Mouse (Mus musculus): ENCODE results near the gene Agtrap.
"Not testable (repeated sequence)": the region's sequence is repeated elsewhere in the genome, so short reads cannot be mapped to it uniquely, and the experiment has no call there.

Agtrap gene

DNA sequence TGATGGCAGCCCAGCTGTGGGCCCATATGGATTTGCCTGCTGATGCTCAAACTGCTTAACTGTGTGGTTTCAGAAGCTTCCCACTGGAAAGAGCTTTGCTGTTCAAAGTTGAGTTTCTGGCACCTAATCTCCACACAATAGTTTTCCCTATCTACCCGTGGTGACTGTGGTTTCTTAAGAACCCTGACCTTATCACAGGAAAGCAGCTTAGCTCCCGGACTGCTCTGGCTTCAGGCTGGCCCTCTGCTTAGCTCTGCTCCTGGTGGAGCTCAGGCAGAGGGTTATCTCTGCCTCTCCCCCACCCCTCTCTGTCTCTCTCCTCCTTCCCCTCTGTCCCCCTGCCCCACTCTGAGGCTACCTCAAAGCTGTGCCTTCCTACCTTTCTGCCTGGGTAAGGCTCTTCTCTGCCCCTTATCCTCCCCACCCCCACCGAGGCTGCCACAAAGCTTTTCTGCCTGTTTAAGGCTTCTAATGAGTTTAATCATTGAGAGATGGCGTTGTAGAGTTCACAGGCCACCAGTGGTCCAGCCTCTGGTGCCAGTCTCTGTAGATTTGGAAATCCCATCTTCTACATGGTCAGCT, 41.3 kb downstream of the Agtrap start:
- DNase-seq (ENCODE audit: low spot score in 2 of 2) = no peak

DNA sequence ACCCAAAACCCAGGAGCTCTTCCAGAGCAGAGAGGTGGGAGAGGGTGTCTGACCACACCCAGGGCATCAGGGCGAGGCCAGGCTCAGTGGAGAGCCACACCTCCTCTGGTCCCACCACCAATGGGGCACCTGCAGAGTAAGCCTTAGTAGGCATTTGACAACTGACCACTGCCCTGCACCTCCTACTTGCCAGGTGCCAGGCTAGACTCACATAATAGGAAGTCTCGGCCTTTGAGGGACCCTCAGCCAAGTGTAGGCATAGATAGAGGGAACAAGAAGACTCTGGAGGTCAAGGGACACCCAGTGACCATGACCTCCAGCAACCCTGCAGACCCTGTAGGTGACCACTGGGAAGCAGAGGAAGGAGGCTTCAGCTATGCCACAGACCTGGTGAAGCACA, 43.7 kb downstream of the Agtrap start:
- no peak for DNase-seq (ENCODE audit: low spot score in 2 of 2)

DNA sequence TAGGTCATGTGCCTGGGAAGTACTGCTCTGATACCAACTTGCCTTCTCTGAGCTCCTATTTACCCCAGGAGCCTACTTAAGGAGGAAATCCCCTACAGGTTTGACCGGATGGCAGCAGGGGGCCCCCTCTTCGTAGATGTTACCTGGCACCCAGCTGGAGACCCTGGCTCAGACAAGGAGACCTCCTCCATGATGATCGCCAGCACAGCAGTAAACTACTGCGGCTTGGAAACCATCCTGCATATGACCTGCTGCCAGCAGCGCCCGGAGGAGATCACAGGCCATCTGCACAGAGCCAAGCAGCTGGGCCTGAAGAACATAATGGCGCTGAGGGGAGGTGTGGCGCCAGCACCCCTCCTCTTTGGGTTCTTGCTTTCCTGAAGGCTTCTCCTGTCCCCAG, 44.5 kb downstream of the Agtrap start:
- DNase-seq (ENCODE audit: low spot score in 2 of 2) = not testable (repeated sequence)

DNA sequence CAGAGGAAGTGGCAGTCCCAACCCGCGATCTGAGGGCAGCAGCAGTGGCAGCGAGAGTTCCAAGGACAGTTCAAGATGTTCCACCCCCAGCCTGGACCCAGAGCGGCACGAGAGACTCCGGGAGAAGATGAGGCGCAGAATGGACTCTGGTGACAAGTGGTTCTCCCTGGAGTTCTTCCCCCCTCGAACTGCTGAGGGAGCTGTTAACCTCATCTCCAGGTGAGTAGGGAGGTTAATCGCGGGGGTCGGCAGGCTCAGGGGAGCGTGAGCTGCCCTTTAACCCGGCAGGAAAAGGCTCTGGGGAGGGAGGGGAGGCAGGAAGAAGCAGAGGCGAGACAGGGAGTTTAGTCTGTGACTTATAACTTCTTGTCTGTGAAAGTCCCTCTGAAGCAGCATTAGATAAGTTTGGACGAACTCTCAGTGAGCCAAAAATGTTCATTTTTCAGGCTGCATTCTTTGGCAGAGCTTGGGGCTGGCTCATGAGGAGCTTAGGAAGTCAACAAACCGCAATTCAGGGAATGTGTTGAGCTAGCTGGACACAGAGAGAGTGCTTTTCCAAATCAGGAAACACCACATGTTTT, 46.1 kb downstream of the Agtrap start:
- no peak for DNase-seq (ENCODE audit: low spot score in 2 of 2)

DNA sequence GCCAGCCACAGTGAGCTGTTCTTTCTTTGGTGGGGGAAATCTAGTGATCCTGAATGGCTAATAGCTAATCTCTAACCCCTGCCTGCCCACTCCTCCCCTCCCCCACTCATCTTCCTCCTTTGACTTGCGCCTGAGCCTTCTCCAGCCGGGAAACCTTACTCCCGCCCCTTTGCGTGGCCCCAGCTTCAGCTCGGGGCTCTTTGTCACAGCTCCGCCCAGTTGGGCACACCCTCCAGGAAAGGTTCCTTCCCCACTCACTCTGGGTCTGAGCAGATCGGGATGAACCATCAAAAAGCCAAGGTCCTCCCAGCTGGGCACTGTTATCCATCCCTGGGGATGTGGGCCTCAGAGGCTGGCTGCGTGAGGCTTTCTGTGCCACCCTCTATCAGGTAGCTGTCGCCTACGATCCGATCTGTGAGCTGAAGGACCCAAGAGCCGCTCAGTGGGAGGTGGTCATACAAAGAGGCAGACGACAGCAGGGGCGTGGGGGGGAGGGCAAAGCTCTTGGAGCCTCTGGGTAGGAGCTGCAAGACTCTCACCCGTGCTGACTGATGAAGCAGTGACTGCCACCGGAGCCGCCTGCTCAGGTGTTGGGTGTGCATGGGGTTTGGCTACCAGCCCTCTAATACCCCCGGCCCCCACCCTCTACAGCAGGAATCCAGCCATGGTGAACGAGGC, 46.8 kb downstream of the Agtrap start:
- peak; percentile 31 to 67 for DNase-seq (ENCODE audit: low spot score in 2 of 2)

DNA sequence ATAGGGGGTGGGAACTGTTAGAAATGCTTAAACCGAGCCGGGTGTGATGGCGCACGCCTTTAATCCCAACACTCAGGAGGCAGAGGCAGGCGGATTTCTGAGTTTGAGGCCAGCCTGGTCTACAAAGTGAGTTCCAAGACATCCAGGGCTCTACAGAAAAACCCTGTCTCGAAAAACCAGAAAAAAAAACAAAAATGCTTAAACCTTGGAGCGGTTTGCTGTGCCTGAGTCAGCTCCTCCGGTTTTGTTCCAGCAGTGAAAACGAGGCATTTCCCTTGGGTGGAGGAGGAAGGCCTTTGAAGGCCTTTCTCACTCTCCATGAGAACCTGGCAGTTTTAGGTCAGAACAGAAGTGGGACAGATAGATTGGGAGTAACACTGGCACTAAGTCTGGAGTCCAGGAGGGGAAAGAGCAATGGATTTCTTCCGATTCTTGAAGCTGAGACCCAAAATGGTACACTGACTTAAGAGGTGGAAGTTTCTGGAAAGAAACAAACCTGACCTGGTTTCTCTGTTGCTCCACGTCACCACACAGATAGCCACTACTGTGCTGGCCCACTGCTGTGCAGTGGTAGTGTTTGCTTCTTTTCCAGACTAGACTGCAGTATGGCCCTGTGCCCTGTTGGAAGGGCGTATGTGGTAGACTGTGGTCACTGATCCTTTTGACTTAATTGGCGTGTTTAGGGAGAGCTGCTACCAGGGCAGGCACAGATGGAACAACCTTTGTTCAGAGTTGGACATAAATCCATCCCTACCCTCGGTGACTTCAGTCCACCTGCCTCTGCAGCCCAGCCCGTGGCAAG, 47.6 kb downstream of the Agtrap start:
- DNase-seq (ENCODE audit: low spot score in 2 of 2) = no peak

DNA sequence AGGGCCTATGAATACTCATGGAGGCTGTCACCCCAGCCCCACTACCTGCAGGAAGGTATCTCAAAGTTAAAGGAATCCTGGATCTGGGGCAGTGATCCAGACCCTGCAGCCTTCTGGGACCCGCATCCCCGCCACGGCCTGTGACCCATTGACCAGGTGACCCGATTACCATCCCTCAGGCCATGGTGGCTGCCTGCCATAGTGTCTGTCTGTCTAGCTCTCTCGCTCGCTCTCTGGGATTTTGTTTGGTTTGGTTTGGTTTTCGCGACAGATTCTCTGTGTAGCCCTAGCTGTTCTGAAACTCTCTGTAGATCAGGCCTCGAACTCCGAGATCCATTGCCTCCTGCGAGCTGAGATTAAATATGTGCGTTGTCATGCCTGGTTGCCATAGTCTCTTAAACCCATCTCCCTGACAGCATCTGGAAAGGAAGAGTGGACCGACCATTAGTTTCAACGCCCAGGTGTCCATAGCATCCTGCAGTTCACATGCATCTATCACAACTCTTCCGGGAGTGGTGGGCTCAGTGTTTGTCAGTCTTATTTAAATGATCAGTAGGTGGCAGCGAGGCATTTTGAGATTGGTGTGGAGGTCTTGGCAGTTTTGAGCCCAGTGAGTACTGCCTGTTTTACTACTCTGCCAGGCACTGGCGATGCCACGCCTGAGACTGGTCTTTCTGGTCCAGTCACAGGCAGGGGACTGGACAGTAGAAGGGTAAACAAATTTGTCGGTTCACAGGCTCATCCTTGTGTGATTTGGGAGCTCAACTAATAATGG, 48.4 kb downstream of the Agtrap start:
- peak; percentile 14 to 24 for DNase-seq (ENCODE audit: low spot score in 2 of 2)

DNA sequence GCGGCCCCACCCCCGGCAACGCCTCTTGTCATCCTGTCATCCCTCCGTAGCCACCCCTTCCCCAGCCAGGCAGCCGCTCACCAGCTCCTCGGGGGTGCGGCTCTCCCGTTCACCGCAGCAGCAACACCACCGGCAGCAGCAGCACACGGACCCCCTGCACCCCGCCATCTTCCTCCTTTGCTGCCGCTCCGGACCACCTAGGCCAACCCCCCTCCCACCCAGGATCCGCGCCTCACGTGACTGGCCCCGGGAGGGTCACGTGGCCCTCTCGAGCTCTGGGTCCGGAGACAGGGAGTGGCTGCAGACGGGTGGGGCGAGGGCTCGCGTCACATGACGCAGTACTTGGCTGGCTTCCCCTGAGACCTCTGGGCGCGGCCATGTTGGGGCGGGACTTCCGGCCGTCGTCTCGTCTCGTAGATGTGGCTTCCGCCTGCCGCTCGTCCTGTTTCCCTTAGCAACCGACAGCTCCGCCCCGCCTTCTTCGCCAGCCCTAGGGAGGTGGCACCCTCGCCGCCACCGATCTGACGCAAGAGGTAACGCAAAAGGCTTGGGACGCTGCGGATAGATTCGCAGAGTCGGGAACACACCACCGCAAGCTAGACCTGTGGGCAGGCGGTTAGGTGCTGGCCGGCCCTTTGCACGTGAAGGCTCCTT, 49.1 kb downstream of the Agtrap start, which contains the start of the genes Clcn6 and Mthfr:
Gene Clcn6, minus strand, starts transcription at position 222 of the 654 bp plus-strand sequence.
Gene Mthfr, plus strand, starts transcription at position 478 of the 654 bp plus-strand sequence.
- peak; percentile 97 to 99 for DNase-seq (ENCODE audit: low spot score in 2 of 2)

DNA sequence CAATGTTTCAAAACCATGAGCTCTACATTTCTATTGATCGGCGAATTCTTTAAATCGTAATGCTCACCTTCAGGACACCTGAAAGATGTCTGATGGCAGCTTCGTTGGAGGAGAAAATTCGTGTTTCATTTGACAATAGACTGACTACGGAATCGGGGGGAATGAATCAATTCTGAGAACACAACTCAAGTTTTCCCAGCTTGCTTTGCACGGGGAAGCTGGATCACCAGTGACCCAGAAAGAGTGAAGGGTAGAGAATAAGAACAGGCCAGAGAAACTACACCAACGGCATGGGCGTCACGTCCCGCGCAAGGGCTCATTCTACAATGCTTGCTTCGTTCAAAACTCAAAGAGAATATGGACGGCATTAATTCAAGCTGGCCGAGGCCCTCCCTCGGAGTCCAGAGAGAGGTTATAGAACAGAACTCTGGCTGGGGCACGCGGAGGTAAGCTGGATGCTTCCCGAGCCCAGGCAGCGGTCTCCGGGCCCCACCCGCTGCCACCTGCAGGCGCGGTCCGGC, 49.7 kb downstream of the Agtrap start:
- no peak for DNase-seq (ENCODE audit: low spot score in 2 of 2)

DNA sequence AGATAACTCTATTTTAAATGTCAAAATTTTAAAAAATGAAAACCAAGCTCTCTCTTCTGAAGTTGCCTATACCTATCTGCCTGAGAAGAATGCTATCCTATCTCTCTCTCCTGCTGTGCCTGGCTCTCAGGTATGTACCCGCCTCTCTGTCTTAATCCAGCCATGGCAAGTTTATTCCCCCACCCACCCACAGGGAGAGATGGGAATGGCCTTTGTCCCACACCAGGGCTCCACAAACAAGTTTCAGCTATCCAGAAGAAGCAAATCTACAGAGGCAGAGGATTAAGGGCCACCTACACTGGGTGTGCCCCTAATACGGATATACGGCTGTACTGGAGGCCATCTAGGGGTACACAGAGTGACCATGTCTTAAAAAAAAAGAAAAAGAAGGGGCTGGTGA, 52.4 kb downstream of the Agtrap start:
- no peak for DNase-seq (ENCODE audit: low spot score in 2 of 2)

DNA sequence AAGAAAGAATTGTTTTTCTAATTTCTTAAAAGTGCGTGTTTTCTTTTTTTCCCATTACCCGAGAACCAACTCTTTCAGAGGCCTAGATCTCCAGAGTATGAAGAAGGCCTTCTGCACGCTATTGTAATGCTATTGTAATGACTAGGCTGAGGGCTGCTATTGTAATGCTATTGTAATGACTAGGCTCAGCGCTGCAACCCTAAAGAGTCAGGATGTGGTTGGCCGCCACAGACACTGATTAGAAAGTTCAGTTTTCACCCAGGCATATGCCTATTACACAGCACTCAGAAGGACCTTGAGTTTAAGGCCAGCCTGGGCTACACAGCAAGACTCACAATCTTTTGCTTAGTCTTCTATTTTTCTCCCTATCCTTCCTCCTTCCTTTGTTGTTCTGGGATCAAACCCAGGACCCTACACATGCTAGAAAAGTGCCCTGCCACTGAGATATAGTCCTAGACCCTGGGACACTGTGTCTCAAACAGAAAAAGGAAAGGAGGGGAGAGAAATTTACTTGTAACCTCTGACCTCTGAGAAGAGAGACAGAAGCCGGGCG, 53.9 kb downstream of the Agtrap start:
- DNase-seq (ENCODE audit: low spot score in 2 of 2) = no peak

DNA sequence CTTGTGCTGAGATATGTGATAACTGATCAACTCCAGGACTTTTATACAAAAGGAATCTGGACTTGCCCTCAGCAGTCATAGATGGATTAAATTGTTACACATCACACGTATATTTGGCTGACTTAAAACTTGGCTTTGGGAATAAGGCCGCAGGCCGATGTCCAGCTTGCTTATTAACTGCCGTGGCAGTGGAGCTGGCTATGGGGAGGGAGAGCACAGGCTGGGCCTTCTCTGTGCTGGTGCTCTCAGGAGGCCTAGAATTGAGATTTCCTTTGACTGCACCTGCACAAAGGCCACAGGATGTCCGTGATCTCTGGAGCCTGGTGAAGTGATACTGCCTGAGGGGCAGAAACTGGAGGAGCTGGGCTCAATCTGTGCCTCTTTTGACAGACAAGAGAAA, 57.3 kb downstream of the Agtrap start:
- DNase-seq (ENCODE audit: low spot score in 2 of 2) = no peak

DNA sequence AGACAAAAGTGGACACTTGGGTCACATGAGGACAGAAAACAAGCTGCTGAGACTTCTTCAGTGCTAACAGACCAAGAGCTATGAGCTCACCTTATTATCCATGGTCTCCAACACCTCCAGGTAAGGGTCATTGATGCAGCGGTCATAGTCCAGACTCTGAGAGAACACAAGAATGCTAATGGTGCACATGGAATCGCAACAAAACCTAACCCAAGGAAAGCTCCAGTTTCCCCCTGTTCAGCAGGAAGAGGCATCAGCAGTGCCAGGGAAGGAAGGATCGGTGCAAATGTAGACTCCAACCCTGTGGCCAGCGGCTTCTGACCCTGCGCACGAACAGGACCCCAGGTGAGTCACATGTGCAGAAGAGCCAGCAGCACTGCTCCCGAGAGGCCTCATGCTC, 58.5 kb downstream of the Agtrap start:
- DNase-seq (ENCODE audit: low spot score in 2 of 2) = no peak

Measured in urinary bladder, adult 18-20 months (tissue).